Mouse (Mus musculus): ENCODE data around the gene Rhd.

Rhd gene

DNA sequence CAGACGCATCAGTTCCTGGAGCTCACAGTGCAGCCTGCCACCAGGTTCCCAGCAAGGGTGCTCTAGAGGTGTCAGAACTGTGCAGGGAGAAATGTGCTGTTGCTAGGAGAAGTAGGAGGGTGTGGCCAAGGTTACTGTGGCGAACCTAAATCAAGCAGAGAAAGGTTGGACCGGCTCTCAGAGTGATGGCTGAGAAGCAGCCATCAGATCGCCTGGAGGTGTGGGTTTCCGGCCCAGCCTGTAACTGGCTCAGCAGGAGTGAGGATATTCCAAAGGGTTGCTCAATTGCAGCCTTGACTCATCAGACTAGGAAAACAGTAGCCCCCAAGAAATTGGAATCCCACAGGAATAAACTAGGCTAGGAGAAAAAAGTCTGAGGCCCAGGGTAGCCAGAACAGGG, 7.8 kb upstream of the Rhd start:
- DNase-seq (ENCODE audit: low spot score) = no peak

DNA sequence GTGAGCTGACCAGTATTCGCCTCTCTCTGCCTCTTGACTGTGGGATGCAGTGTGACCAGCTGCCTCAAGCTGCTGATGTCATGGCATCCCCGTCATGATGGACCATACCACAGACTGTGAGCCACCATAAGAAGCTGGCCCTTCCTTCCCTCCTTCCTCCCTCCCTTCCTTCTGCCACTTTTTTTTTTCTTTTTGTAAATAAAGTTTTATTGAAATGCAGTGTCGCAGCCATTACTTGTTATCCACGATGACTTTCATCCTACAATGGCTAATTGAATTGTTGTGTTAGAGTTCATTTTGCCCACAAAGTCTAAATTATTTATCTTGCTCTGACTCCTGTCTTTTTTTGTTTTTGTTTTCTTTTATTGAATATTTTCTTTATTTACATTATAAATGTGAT, 5.8 kb upstream of the Rhd start:
- DNase-seq (ENCODE audit: low spot score) = no peak

DNA sequence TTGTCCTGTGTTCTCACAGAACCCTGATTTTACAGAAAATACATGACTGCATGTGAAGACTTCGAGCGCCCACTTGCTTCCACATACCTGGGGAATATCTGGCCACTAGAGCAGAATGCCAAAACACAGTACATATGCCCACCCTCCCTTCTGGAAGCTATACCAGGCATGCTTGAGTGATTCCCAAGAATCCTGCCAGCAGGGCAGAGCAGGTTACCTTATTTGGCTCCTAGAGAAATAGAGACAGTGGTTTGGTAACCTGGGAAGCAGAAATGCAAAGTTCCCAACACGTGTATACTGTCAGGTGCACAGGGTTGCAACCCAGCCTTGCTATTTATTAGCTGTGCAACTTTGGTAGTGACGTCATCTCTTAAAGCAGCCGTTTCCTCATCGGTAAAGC, 2.5 kb upstream of the Rhd start:
- no peak for DNase-seq (ENCODE audit: low spot score)

DNA sequence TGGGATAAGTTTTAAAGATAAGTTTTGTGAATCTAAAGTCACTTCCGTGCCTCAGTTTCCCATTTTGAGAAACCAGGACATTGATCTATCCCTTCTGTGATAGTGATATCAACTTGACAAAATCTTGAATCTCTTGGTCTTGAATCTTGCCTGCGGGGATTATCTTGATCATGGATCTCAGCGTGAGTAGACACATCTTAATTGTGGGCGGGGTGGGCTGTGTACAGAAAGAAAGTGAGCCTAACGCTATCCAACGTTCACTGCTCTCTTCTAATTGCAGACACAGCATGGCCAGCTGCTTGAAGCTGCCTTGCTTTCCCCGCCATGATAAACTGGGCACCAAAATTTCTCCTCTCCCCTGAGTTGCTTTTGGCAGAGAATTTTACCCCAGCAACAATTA, 1.3 kb upstream of the Rhd start:
- DNase-seq (ENCODE audit: low spot score) = no peak

DNA sequence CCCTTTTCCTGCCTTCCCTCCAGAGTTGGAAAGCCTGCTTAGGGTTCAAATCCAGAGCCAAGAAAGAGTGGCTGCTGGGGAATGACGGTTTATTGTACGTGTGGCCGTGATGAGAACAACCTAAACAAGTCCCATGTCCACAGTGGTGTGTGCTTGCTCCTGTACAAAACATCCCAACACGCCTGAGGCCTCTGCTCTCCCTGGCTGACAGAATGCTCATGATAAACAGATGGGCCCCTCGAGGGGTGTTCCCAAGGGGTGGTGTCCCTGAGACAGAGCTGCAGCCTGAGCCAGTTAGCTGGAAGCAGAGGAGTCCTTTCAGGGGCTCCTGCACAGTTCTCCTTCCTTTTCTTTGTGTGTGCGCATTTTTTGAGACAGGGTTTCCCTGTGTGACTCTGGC, 1.0 kb downstream of the Rhd start:
- no peak for DNase-seq (ENCODE audit: low spot score)

DNA sequence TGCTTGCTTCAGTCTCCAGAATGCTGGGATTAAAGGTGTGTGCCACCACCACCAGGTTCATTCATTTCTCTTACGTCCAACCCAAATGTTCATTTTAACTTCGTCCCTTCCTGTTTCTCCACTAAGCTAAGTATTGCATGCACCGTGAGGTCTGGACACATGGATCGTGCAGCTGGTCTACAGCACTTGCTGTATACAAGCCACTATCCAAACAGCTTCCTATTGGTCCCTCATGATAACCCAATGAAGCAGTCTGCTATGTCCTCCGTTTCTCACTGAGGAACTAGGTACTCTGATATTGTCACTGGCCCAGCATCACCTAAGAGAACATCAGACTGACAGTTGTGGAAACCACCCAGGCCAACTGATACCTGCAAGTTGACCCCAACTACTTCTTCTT, 1.5 kb downstream of the Rhd start:
- no peak for DNase-seq (ENCODE audit: low spot score)

DNA sequence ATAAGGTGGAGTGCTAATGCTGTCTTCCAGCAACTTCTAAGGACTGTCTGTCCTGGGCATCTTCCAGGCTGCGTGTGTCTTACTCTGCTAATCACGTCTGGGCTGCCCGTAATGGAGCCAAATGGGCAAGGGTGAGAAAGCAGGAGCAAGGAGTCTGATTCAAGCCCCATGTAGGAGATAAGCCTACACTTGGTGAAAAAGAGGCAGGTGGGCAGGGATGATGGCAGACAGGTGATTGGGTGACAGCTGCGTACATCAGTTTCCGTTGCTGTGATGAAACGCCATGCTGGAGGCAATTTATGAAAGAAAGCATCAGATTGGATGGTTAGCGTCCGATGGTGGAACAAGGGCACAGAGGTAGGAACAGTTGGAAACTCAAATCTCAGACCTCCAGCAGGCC, 2.9 kb downstream of the Rhd start:
- no peak for DNase-seq (ENCODE audit: low spot score)

DNA sequence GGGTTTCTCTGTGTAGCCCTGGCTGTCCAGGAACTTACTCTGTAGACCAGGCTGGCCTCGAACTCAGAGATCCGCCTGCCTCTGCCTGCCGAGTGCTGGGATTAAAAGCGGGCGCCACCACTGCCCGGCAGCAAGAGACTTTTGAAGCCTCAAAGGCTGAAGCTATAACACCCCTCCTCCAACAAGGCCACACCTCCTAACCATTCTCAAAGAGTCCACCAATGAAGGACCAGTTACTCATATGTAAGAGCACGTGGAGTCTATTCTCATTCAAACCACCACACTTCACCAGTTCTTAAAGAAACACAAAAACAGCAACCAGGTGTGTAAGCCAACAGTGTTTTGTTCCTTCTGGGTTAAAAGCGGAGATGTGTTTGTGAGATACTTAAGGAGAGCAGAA, 3.3 kb downstream of the Rhd start:
- no peak for DNase-seq (ENCODE audit: low spot score)

DNA sequence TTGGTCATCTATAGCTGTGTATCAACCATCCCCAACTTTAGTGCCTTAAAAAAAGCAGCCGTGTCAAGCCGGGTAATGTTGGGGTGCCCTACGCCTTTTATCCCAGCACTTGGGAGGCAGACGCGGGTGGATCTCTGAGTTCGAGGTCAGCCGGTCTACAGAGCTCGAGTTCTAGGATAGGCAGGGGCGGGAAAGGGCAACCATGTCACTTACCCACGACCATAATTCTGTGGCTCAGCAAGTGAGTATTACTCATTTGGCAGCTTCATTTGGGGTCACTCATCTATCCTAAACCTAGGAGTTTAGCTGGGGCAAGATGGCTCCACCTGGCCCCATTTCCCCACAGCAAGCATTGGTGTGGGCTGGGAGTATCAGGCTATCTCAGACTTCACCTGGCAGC, 3.7 kb downstream of the Rhd start:
- no peak for DNase-seq (ENCODE audit: low spot score)

DNA sequence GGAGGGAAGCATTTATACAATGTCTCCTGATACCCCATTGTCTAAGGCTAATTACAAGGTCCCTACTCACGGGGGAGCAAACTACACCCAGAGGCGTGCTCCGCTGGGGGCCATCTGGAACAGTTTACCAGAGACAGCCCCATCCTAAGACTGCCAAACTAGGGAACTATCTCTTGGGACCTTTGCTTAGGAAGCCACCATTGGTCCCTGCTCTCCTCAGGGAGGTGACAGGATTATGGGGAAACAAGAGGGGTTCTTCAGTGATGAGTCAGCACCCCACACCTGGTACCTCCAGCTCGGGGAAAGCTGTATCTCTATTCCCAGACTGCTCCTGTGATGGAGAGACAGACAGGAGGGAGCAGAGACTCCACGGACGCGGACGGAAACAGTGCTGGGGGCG, 4.2 kb downstream of the Rhd start:
- DNase-seq (ENCODE audit: low spot score) = no peak

DNA sequence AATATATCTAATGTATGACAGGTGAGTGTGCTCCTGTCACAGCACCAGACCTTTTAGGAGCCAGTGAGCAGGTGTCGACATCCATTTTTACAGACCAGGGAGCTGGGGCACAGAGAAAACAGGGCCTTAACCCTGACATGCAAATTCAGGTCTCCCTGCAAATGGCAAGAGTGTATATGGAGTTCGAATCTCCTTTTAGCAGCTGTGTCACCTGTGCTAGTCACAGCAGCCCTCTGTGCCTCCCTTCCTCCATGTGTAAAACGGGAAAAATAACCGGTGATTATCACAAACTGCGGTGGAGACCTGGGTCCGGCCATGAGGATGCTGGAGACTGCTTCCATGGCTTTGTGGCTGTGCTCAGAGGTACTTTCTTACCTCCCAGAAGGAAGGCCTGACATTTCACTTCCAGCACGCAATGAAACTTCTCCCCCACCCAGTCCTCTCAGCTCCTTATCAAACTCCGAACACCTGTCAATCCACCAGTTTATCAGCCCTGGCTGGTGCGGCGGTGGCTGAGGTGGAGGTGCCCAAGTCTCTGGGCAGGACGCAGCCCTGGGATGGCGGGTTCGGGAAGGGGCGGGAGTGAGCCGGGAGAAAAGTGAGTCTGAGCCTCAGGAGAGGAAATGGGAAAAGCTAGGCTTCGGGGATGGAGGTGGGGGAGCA, 4.9 kb downstream of the Rhd start:
- DNase-seq (ENCODE audit: low spot score) = no peak

DNA sequence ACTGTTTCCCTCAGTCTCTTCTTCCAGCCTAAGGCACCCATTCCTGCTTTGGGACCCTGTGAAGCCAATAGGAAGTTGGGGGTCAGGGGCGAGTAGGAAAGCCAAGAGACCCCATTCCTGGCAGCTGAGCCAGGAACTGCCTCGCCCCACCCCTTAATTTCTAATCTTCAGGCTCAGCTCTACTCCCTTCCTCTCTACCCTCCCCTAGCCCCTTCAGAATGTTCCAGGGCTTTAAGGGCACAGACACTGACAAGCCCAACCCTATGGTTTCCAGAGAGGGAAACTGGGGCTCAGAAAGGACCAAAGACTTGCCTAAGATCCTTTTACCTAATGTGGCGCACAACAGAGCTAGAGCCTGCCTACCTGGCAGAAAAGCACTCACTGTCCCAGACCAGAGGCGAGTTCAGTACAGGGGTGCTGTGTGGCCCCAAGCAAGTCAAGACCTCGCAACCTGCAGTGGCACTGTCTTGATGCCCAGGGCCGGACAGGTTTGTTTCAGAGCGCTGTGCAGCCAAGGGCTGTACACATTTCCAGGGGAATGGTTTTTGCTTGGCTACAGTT, 5.6 kb downstream of the Rhd start:
- no peak for DNase-seq (ENCODE audit: low spot score)

DNA sequence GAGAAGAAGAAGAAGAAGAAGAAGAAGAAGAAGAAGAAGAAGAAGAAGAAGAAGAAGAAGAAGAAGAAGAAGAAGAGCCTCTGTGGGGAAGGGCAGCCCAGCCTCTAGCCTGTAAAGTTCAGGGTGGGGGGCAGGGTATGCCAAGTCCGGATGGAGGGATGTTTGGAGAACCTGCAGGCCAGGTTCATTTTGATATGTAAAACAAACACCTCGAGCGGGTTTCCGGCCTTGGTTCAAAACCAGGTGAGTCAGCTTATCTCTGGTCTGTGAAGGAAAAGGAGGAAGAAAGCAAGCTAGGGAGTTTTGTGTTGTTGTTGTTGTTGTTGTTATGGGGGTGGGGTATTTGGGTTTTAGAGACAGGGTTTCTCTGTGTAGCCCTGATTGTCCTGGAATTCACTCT, 7.1 kb downstream of the Rhd start:
- no peak for DNase-seq (ENCODE audit: low spot score)

DNA sequence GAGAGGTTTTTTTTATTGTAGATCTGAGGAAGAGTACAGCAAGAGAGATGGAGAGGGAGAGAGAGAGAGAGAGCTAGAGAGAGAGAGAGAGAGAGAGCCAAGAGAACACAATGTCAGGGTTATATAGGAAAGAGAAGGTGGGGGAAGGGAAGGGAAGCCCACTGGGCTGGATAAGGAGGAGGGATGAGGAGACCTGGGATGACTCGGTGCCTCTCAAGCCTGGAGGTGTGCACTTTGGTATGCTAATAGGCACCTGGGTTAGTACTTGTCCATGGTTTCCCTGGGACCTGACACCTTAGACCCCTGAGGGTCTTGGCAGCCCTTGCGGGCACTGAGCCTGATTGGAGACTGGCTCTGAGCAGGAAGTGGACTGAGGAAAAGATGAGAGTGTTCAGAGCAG, 7.6 kb downstream of the Rhd start:
- no peak for DNase-seq (ENCODE audit: low spot score)

DNA sequence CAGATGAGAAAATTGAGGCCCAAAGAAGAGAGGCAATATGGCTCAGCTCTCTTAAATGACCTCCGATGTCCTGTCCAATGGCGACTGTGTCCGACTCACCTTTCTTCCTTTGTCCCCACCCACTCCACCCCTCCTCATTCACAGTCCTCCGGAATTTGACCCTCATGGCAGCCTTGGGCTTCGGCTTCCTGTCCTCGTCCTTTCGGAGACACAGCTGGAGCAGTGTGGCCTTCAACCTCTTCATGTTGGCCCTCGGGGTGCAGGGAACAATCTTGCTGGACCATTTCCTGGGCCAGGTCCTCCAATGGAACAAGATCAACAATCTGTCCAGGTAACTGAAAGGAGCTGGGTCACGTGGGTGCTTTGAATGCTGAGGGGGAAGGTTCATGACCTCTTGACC, 11.8 kb downstream of the Rhd start:
- no peak for DNase-seq (ENCODE audit: low spot score)

DNA sequence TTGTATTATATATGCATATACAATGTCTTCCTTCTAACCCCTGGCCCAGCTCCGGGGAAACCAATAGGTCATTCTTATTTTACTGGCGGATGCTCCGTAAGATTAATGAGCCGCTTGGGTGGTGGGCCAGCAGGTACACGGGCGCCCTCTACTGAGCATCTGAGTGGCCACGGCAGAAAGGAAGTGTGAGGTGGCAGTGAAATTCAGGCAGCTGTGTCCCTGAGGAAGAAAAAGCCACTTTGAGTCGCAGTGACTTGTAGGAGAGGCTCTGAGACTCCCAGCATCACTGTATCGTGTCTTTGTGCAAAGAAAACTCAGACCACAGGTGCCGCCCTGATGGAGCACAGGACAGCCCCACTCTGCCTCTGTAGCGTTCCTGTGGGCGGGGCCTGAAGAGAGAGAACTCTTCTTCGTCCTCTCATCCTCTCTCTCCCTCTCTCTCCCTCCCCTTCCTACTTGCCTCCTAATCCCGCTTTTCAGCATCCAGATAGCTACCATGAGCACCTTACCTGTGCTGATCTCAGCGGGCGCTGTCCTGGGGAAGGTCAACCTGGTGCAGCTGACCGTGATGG, 15.2 kb downstream of the Rhd start:
- peak; percentile 83 for DNase-seq (ENCODE audit: low spot score)

DNA sequence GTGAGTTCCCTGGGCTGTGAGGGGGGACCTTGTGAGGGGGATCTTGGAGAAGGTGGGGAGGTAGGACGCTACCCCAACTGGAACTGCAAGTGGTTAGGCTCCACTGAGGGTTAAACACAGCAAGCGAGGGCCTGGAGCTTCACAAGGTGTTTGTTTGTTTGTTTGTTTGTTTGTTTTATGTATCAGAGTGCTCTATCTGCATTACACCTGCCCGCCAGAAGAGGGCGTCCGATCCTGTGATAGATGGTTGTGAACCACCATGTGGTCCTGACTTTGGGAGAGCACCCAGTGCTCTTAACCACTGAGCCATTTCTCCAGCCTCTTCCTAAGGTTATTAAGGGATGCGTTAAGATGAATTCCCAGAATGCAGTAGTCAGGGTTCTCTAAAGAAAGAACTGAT, 15.7 kb downstream of the Rhd start:
- DNase-seq (ENCODE audit: low spot score) = no peak

DNA sequence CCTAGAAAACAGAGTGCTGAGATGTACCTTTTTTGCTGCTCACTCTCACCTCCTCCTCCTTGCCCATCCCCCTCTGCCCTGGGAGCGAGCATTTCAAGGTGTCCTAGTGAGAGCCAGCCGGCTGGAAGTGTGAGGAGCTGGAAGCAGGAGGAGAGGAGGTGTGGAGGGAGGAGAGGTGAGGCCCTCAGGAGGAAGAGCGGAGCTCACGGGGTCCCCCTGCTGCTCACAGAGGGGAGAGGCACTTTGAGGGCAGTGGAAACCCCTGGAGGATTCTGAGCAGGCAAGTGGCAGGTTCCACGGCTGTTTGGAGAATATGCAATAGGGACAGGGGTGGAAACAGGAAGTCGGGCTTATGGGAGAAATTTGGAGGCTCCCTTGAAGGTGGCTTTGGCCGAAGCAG, 18.9 kb downstream of the Rhd start:
- DNase-seq (ENCODE audit: low spot score) = peak; percentile 62

DNA sequence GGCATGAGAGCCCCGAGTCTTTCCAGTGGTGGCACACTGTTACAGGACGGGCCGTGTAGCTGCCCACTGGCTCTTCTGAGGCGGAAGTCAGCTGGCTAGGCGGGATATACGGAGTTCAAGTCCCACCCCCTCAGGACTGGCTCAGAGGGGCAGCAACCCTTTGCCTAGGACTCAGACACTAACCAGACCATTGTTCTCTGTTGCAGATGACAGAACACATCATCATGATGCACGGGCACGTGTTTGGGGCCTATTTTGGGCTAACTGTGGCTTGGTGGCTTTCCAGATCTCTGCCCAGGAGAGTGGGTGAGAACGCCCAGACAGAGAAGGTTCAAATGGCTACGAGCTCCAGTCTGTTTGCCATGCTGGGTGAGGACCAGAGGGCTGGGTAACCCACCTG, 19.5 kb downstream of the Rhd start:
- no peak for DNase-seq (ENCODE audit: low spot score)

DNA sequence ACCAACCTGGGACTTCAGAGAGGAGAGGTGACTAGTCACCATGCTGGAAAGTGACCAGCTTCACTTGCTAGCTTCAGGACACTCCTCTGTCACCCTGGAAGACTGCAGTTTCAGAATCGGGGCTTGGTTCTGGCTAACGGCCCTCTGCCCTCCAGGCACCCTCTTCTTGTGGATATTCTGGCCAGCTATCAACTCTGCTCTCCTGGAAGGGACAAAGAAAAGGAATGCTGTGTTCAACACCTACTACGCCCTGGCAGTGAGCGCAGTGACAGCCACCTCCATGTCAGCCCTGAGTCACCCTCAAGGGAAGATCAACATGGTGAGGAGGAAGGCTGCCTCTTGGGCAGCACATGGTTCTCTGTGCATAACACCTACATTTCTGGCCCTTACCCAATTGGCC, 20.0 kb downstream of the Rhd start:
- DNase-seq (ENCODE audit: low spot score) = no peak

DNA sequence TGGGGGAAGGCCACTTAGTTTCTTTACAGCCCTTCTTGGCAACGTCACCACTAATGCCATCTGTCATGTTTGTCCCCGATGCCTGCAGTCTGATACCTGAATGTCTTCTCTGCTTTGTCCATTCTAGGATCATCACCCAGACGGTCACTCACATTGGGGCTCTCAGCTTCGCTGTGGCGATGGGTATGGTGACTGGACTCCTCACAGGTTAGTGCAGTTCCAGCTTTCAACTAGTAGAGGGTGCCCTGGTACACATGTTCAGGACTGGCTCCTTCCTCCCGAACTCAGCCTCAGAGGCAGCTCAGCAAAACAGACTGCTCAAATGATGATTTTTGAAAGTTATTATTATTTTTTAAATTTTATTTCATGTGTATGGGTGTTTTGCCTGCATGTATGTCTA, 27.8 kb downstream of the Rhd start:
- peak; percentile 70 for DNase-seq (ENCODE audit: low spot score)

DNA sequence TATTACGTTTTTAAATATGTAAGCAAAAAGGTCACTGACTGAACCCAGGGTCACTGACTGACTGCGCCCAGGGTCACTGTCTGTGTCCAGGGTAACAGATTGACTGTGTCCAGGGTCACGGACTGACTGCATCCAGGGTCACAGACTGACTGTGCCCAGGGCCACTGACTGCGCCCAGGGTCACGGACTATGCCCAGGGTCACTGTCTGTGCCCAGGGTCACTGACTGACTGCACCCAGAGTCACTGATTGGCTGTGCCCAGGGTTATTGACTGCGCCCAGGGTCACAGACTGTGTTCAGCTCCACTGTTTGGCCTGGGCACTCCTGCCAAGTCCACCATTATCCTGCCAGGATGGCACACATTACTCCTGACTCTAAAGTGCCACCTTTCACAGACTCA, 32.9 kb downstream of the Rhd start:
- DNase-seq (ENCODE audit: low spot score) = no peak

DNA sequence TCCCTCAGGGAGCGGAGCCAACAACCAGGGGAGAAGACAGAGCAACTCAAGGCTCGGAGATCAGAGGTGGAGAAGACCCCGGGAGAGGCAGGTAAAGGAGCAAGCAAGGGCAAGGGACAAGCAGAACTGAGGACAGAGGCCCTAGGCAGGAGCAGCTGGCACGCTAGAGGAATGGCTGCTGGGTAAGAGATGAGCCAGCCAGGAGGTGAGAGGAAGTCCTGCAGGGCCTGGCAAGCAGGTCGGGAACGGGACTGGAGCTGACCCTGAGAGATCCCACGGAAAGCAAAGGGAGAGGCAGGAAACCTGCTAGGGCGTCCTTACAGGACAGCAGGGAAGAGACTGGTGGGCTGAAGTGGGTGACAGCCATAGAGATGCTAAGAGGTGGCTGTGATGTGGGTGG, 36.8 kb downstream of the Rhd start:
- DNase-seq (ENCODE audit: low spot score) = no peak

DNA sequence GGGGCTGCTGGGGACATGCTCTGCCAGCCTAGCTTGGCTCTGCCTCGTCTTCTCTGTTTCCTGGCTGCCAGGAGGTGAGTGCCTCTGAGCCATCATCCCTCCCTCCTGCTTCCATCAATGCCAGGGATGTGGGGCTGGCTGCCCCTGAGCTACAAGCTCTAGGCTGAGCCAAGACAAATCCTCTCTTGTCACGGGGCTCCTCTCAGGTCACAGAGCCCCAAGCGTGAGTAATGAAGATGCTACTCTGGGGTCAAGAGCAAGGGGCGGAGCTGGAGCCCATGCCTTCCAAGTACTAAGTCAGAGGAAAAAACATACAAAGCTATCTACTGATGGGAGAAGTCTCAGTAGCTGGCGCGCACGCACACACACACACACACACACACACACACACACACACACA, 38.7 kb downstream of the Rhd start:
- DNase-seq (ENCODE audit: low spot score) = no peak

Data from testis, postnatal 10 days (tissue).